Mouse (Mus musculus): Measurements from ENCODE around the gene Glod4.

The Glod4 gene

GRCm38 (mm10) chr11:76074296-76075093 lies 169.0 kb downstream of the Glod4 start:
- no peak for DNase-seq

Measured in kidney, postnatal 4 days (tissue).